Mouse (Mus musculus) stomach, adult 2 months (tissue): Measurements from ENCODE around the gene Sptbn1. TPM values are rescaled to one million over a fixed set of nuclear protein-coding genes. Genes with fewer than 3 reads are reported as not detected.

Experiments
- polyA plus RNA-seq: library from polyadenylated mRNA; depleted of rRNA; stranded (reverse); fragments of >200 nt; gene quantifications from 2 replicates; pipeline ENCODE4 v1.2.3, GENCODE M21; 2012; rRNA removed

Gene Sptbn1
- 9.0 and 13.8 TPM in 2 replicates for polyA plus RNA-seq

GRCm38 (mm10) chr11:30267892-30268647 is at the start of gene Sptbn1:
Gene Sptbn1 (minus strand): TSS chr11:30268175.

Other genes with a start within 250 kb of the Sptbn1 start
- gene Eml6, start 242.1 kb downstream of the Sptbn1 start, polyA plus RNA-seq = 0.41 and 0.45 TPM in 2 replicates
- not detected in 2 replicates for gene 4930505A04Rik, start 203.7 kb upstream of the Sptbn1 start, polyA plus RNA-seq